Mouse (Mus musculus) gastrocnemius, postnatal 36 days (tissue): ENCODE data around the gene Baiap2l2. TPM values are rescaled to one million over a fixed set of nuclear protein-coding genes. Genes with fewer than 3 reads are reported as not detected.
"Not testable (repeated sequence)": the region's sequence is repeated elsewhere in the genome, so short reads cannot be mapped to it uniquely, and the experiment has no call there.

Source experiments
- DNase-seq, 2 experiments: peaks; one replicate each; pipeline ENCODE4 v3.0.0; 2022
- intact Hi-C: fragments of 180-260 bp; cut with DNase I; formaldehyde crosslinking; loops from one replicate; pipeline ENCODE4 v1.15.1; 2025
- total RNA-seq, 2 experiments: library from RNA; stranded (reverse); gene quantifications; 2 replicates each; pipeline ENCODE4 v1.2.3; 2021

Baiap2l2 gene
- total RNA-seq, 2 experiments from 2014 or later = 1.0 to 1.5 TPM

DNA sequence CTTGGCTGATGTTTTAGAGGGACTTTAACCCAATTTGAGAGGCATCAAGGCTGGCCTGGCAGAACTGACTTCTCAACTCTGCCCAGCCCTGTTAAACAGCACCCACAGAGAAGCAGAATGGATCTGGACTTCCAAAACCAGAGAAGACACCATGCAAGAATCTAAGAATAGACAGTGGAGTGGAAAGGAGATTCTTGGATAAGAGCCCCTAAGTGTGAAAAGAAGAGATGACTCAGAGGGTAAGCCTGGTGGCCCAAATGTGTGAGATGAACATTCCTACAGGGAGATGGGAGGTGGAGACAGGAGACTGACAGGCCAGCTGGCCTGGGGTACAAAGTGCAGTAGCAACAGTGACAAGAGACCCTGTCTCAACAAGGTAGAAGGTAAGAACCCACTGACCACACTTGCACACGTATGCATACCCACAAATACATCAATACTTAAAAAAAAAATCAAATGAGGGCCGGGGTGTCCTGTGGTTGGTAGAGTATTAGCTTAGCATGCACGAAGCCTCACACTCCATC, 22.5 kb downstream of the Baiap2l2 start:
- no peak for DNase-seq
- intact Hi-C loops = no loop called here

GRCm38 (mm10) chr15:79262375-79262774, 23.0 kb downstream of the Baiap2l2 start:
- intact Hi-C loops = no loop called here
- no peak for DNase-seq

DNA sequence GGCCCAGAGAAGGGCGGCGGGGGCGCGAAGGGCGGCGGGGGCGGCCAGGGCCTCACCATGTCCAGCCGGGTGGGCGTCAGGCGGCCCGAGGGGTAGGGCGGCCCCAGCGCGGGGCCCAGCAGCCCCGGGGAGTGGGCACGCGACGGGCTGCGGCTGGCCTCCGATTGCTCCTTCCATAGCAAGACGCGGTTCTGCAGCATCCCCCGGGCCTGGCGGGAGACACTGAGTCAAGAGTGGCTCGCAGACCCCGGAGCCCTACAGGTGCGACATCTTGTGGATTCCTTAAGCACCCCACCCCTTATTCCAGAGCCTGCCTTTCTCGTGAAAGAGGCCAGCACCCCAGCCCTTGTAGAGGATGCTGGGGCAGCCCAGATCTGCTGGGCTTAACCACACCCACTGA, 23.6 kb downstream of the Baiap2l2 start:
- no peak for DNase-seq
- intact Hi-C loops = no loop called here

DNA sequence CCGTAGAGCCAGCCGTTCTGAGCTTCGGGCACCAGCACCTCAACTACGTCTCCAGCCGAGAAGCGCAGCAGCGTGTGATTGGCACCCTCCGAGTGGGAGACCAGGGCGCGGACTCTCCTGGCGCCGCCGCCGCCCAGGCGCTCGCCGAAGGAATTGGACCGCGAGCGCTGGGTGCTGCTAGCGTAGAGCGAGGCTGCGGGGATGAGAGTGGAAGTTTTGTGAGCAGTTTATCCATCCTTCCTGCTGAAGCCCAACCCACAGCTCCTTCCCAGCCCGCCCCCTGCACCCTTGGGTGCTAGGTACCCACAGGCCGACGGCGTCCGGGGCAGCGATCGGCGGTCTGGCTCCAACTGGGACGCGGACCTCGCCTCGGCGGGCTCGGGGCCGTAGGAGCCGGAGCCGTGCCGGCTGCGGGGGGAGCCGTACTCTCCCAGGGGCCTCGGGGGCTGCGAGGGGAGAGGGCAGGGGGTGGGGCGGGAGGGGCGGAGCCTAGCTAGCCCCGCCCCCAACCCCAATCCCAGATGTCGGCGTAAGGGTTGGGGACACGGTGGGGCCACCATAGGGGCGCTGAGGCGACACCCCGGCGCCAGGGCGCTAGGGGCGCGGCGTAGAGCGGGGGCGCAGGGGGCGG, 24.1 kb downstream of the Baiap2l2 start:
- intact Hi-C loops = no loop called here
- DNase-seq = peak in 1 of 2 experiments; percentile 47

DNA sequence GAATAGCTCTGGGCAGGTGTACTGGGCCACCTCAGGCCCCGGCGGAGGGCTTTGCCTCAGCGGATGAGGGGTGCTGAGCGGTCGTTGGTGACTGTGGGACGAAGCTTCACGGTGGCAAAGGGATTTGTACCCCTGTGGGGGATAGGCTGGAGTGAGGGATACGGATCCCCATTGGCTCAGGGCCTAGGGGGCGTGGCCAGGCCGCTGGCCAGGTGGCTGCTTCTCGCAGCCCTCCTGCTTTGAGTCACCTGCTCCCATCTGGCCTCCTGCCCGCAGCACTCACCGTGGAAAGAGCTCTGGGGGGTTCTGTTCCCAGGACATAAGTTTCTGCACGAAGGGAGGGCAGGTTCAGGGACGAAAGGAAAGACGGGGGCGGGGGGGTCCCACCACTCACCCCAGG, 26.8 kb downstream of the Baiap2l2 start:
- intact Hi-C loops = no loop called here
- no peak for DNase-seq

DNA sequence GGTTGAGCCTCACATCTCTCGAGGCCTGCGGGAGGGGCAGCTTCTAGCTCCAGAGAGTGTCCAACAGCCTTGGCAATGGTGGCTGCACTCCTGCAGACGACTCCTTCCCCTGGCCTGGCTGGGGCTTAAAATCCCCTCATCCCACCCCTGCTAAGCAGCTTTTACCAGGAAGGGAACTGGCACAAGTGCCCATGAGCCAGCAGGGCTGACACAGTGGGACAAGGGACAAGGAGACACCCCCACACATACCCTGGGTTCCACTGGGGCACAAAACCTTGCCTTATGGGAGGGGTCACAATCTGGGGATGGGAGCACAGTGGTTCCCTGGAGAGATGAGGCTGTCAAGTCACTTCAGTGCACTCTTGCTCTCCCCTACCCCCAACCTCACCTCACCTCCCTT, 30.7 kb downstream of the Baiap2l2 start, which contains the start of gene Slc16a8:
Gene Slc16a8, minus strand, starts transcription at position 101 of the 400 bp plus-strand sequence.
- DNase-seq = no peak
- intact Hi-C loops = no loop called here

- intact Hi-C loops = no loop called here
- no peak for DNase-seq
These were observed 32.8 kb downstream of the Baiap2l2 start for GRCm38 (mm10) chr15:79252580-79252979.

- no peak for DNase-seq
- intact Hi-C loops = no loop called here
These were observed 33.4 kb downstream of the Baiap2l2 start for GRCm38 (mm10) chr15:79251781-79252491.

GRCm38 (mm10) chr15:79251168-79251567, 34.2 kb downstream of the Baiap2l2 start:
- intact Hi-C loops = no loop called here
- no peak for DNase-seq

DNA sequence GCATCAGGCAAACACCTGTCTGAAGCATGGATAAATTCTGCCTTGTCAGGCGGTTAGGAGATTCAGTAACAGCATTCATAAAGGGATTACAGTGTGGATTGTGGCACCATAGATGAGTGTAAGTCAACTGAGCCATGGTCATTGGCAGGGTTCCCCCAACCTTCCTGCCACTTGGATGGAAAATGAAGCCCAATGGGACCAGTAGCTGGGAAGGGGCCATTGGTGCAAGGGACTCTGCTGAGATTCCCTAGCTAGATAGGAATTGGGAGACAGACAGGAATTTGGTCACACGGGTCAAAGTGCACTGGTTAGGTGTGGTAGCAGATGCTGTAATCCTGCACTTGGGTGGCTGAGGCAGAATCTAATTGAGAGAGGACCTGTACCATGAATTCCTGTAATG, 35.1 kb downstream of the Baiap2l2 start:
- DNase-seq = no peak
- intact Hi-C loops = no loop called here

- no peak for DNase-seq
- intact Hi-C loops = loop anchor here (5.0 kb wide), 1 partner anchor 137 kb away; no protein-coding TSS in a partner anchor
These were observed 40.0 kb downstream of the Baiap2l2 start for GRCm38 (mm10) chr15:79245321-79245720.

DNA sequence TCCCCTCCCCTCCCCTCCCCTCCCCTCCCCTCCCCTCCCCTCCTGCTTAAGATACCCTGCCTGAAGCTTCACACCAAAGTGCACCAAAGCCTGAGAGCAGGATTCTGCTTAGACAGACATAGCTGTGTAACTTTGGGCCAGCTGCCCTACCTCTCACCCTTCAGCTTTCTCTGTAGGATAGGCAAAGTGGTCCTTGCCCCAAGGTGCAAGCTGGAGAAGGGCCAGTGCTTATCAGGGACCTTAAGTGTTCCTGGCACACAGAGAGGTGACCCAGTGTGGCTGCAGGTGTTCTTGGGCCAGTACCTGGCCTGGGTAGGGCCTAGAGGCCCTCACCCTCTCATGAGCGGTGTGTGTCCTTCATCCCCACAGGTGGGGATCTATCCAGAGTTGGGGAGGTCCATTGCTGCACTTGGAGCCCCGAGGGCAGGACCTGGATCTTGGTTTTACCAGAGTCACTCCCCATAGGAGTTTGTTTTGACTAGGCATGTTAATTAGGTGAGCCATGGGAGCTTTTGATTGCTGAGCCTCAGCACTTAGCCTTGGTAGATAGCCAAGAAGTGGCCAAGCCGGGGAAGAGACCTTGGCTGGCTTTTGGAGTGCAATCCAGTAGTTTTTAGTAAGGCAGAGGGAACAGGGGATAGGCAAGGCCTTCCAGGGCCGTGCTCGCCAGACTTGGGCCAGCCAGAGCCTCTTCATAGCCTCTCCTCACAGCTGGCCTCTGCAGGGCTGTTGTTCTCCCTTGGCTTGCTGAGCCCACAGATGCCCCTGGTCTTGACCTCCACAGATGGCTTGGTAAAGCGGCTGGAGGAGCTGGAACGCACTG, 41.1 kb downstream of the Baiap2l2 start:
- no peak for DNase-seq
- intact Hi-C loops = no loop called here

DNA sequence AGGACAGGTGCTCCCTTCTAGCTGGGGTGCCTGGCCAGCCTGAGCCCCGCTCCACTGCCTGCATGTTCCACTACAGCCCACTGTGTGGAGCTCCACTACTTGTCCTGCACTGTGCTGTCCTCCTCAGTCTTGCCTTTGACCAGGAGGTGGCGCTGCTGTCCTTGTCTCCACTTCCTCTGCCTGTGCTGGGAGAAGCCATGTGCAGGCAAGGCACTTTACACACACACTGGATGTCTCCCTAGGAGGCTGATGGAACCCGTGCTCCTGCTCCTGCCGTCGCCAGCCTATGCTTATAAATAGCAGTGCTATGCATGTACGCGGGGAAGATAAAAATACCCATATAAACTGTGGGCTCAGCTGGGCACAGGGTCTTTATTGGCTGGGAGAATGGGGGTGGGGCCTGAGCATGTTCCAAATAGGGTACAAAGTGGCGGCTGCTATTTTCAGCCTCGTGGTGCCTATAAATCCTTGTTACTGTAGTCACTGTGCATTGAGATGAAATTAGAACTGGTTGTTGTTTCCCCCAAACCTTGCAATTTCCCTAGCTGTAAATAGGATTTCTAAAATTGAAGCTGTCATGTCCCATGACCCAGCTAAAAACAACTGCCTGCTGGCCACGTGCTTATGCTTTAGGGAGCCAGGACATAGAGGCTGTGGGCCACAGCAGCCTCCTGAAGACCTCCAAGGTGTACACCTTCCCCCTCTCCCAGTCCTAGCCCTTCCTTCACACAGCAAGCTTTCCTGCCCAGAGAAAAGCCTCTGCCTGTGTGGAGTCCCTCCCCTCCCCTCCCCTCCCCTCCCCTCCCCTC, 41.9 kb downstream of the Baiap2l2 start:
- intact Hi-C loops = loop anchor here (2.0 kb wide), 1 partner anchor 223 kb away; no protein-coding TSS in a partner anchor
- DNase-seq = peak; percentile 93 to 97

DNA sequence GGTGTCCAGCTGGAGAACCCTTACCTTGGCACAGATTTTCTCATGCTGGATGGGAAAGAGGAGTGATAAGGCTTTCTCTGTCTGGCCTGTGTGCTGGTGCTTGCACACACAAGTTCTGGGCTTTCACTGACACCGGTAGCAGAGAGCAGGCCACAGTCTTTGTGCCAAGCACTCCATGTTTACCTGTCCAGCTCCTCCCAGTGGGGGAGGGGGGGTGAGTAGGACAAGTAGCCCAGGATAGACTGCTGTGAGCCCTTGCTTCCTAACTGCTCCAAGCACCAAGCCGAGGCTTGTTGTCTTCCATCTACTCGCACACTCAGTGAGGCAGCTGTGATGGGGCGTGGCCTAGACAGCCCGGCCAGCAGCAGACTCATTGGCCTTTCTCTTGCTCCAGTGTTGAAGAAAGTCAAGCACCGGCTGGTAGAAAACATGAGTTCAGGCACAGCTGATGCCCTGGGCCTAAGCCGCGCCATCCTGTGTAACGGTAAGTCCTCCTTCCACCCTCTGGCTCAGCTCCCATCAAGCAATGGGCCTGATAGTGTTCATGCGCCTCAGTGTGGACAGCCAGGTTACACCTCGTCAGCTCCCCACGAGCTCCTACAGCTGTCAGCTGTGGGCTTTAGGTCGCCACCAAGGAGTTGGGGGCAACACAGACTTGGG, 42.6 kb downstream of the Baiap2l2 start:
- intact Hi-C loops = loop anchor here (2.0 kb wide), 1 partner anchor 224 kb away; no protein-coding TSS in a partner anchor
- no peak for DNase-seq

DNA sequence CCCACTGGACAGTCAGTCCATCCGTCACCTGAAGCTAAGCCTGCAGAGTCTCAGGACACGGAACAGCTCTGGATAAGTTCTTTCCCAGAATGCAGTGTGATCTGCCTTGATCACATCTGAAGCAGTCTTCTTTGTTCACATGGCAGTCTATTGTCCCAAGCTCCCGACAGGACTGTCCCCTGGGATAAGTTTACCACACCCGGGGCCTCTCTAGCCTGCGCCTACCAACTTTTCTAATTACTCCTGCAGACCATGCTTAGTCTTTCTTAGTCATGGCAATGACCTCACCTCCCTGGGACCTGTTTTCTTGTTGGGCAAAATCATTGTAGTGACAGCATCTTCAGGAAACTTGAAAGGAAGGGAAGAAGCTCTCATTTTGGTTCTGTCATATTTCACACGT, 47.3 kb downstream of the Baiap2l2 start:
- DNase-seq = no peak
- intact Hi-C loops = no loop called here

DNA sequence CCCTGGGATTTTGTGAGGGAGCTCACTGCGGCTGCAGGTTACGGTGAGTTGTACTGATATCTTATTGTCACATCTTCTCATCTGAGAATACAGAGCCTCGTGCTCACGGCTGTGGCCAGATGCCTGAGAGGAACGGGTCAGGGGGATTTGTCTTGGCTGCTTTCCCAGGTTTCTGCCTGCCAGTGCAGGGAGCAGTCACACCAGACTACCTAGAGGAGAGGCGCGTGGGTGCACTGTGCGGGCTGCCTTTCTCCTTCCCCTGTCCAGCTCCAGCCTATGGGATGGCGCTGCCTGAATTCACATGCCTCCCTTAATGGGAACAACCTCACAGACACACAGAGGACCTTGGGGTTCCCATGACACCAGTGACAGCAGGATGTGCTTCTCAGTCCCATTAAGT, 50.1 kb downstream of the Baiap2l2 start:
- intact Hi-C loops = no loop called here
- DNase-seq = no peak

DNA sequence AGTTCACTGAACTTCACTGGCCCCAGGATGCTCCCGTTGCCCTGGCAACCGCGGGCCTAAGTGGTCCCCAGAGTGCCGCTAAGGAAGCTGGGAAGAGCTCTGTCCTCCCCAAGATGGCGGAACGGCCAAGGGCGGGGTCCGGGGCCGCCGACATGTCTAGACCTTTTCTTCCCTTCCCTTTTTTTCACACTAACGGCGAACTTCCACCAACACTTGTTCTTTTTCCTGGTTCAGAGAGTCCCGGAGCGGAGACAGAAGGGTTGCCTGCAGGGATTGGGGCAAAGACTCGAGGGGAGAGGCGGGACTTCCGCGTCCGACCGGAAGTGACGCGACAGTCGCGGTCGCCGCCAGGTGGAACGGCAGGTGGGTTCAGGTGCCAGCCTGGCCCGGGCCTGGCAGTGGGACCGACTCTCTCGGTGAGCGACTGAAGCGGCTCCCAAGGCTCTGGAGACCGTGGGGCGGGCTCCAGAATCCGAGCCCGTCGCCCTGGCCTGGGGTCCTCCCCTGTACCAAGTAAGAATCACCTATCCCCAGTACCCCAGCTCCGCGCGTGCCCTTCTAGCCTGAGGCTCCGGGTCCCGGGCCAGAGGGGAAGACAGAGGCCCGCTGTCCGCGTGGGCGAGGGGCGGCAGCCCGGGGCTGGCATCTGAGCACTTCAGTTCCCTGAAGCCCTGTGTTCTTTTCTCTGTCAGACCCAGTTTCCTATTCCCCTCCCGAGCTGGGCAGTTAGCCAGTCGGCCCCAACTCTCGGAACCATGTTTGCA, 56.1 kb downstream of the Baiap2l2 start, which contains the start of the genes Pick1 and Gm49486:
Gene Pick1, plus strand, starts transcription at position 116 of the 764 bp plus-strand sequence.
Gene Gm49486, plus strand, starts transcription at position 334 of the 764 bp plus-strand sequence.
- peak; percentile 86 to 87 for DNase-seq
- intact Hi-C loops = no loop called here

DNA sequence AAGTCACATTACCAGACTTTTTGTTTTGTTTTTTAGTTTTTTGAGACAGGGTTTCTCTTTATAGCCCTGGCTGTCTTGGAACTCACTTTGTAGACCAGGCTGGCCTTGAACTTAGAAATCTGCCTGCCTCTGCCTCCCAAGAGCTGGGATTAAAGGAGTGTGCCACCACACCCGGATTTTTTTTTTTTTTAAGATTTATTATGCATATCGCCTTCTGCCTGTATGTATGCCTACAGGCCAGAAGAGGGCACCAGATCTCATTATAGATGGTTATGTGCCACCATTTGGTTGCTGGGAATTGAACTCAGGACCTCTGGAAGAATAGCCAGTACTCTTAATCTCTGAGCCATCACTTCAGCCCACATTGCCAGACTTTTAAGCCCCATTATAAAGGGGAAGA, 59.6 kb downstream of the Baiap2l2 start:
- DNase-seq, intact Hi-C loops: not testable (repeated sequence)
